Mouse (Mus musculus): Measurements from ENCODE around the gene Tspan13. TPM values are rescaled to one million over a fixed set of nuclear protein-coding genes. Genes with fewer than 3 reads are reported as not detected.

The Tspan13 gene
- polyA plus RNA-seq, 1 experiment from 2014 or later = 348 TPM

DNA sequence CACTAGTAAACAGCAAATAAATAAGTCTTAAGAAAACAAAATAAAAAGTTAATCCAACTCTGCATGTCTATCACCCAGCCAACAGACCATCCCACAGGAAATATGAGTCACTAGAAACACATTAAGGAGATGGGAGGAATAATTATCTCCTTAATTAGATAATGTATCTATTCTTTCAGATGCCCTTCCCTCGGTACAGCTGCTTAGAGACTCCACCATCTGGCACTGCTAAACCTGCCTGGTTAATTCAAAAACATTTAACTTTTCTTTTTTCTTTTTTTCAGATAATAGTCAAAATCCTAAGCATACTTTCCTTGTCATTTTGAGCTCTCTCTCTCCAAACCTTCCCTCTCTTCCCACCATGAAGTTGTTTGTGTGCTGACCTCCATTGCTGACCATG lies 23.6 kb upstream of the Tspan13 start:
- DNase-seq = no peak
- H3K27me3 ChIP-seq (ENCODE audit: control insufficient read depth, insufficient read depth, low read length) = no peaks in the 10 kb centered on the region
- no peak overlapping the region for H3K4me2 ChIP-seq (ENCODE audit: low read length)
- 65% methylated on average over 1 of the region's 1 CpGs for WGBS
- no peak for ATAC-seq (ENCODE audit: low FRiP score, low TSS enrichment)
- H3K27ac ChIP-seq (replicated peaks; ENCODE audit: low read depth, low read length) = no peak overlapping the region
- H3K4me1 ChIP-seq (ENCODE audit: control insufficient read depth, insufficient read depth, low read length) = no peaks in the 10 kb centered on the region
- H3K4me3 ChIP-seq (replicated peaks; ENCODE audit: low read depth, low read length) = no peak overlapping the region
- H3K36me3 ChIP-seq (ENCODE audit: control insufficient read depth, insufficient read depth, low read length) = no peaks in the 10 kb centered on the region
- H3K9ac ChIP-seq (replicated peaks; ENCODE audit: low read length) = no peak overlapping the region
- peaks cover 5% of the 10 kb centered on the region for H3K9me3 ChIP-seq (ENCODE audit: control insufficient read depth, low read length)

DNA sequence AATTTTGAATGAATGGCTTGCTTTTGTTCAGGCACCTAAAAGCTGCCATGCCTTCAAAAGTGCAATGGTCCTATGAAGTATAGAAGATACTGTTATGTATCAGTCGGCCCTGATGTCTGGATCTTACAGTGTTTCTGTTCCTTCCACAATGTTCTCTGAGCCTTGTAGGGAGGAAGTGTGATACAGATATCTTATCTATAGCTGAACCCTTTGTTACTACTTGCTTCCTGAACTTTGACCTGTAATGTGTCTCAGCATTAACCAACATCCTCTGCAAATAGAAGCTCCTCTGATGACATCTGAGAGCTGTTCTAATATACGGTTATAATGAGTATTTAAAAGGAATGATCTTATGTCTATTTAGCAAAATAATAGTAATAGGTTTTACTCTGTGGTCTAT lies 15.4 kb upstream of the Tspan13 start:
- no peaks in the 10 kb centered on the region for H3K4me1 ChIP-seq (ENCODE audit: control insufficient read depth, insufficient read depth, low read length)
- no peak for DNase-seq
- WGBS = 90% methylated on average over 2 of the region's 2 CpGs
- H3K9ac ChIP-seq (replicated peaks; ENCODE audit: low read length) = no peak overlapping the region
- no peak overlapping the region for H3K4me3 ChIP-seq (replicated peaks; ENCODE audit: low read depth, low read length)
- ATAC-seq (ENCODE audit: low FRiP score, low TSS enrichment) = no peak
- no peaks in the 10 kb centered on the region for H3K36me3 ChIP-seq (ENCODE audit: control insufficient read depth, insufficient read depth, low read length)
- H3K27me3 ChIP-seq (ENCODE audit: control insufficient read depth, insufficient read depth, low read length) = no peaks in the 10 kb centered on the region
- H3K9me3 ChIP-seq (ENCODE audit: control insufficient read depth, low read length) = no peaks in the 10 kb centered on the region
- H3K4me2 ChIP-seq (ENCODE audit: low read length) = no peak overlapping the region
- no peak overlapping the region for H3K27ac ChIP-seq (replicated peaks; ENCODE audit: low read depth, low read length)

DNA sequence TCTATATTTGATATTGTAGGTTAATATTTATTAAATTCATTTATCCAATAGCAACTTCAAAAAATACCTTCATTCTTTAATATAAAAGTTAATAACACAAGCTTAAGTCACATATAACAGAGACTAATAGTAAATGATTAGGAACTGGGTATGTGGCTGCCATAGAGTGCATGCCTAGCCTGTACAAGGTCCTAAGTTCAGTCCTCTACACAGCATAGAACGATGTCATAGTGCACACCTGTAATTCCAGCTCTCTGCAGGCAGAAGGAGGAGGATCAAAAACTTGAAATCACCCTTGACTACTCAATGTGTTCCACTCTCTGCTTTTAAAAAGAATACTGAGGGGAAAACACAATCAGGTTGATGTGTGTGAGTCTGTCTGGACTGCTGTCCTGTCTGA lies 8.0 kb upstream of the Tspan13 start:
- Histone ChIP-seq H3K27me3 (ENCODE audit: control insufficient read depth, insufficient read depth, low read length) (no peaks in the 10 kb centered on the region), H3K4me1 (ENCODE audit: control insufficient read depth, insufficient read depth, low read length) (no peaks in the 10 kb centered on the region), H3K9ac (replicated peaks; ENCODE audit: low read length) (no peak overlapping the region), H3K9me3 (ENCODE audit: control insufficient read depth, low read length) (no peaks in the 10 kb centered on the region), H3K4me2 (ENCODE audit: low read length) (no peak overlapping the region), H3K27ac (replicated peaks; ENCODE audit: low read depth, low read length) (no peak overlapping the region), H3K36me3 (ENCODE audit: control insufficient read depth, insufficient read depth, low read length) (no peaks in the 10 kb centered on the region), H3K4me3 (replicated peaks; ENCODE audit: low read depth, low read length) (no peak overlapping the region)
- ATAC-seq (ENCODE audit: low FRiP score, low TSS enrichment) = no peak
- 81% methylated on average over 1 of the region's 1 CpGs for WGBS
- no peak for DNase-seq

DNA sequence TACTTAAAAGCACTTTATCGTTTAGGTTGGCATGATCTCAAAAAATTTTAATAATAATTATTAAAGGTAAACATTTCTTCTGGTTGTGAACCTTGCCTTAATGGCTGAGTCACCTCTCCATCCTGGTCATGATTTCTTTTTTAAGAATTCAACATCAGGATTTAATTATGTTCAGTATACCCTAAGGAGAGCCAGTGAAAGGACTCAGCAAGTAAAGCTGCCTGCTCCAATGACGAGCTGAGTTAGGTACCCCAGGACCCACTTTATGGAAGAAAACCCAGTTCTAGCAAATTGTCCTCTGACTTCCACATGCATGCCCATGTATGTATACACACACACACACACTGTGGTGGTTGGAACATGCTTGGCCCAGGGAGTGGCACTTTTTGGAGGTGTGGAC lies 5.3 kb upstream of the Tspan13 start:
- 87% methylated on average over 2 of the region's 2 CpGs for WGBS
- ATAC-seq (ENCODE audit: low FRiP score, low TSS enrichment) = no peak
- H3K27ac ChIP-seq (replicated peaks; ENCODE audit: low read depth, low read length) = no peak overlapping the region
- H3K9ac ChIP-seq (replicated peaks; ENCODE audit: low read length) = no peak overlapping the region
- no peaks in the 10 kb centered on the region for H3K9me3 ChIP-seq (ENCODE audit: control insufficient read depth, low read length)
- H3K4me2 ChIP-seq (ENCODE audit: low read length) = no peak overlapping the region
- H3K36me3 ChIP-seq (ENCODE audit: control insufficient read depth, insufficient read depth, low read length) = no peaks in the 10 kb centered on the region
- no peak overlapping the region for H3K4me3 ChIP-seq (replicated peaks; ENCODE audit: low read depth, low read length)
- no peaks in the 10 kb centered on the region for H3K4me1 ChIP-seq (ENCODE audit: control insufficient read depth, insufficient read depth, low read length)
- DNase-seq = no peak
- H3K27me3 ChIP-seq (ENCODE audit: control insufficient read depth, insufficient read depth, low read length) = no peaks in the 10 kb centered on the region

DNA sequence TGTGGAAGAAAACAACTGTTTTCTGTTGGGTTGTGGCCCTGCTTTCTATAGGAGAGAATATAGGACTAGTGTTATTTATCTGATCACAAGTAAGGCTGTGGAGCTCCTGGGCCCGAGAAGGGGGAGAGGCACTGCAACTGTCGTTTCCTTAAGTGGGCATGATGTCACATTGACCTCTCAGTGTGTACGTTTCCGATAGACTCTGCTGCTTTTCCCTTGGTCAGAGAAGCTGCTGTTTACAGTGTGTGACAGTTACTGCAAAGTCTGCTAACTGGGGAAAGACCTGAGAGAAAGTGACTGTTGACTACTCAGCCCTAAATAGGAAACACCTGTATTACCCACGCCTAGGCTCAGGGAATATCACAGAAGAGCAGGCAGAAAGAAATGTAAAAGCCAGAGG lies 3.9 kb upstream of the Tspan13 start:
- H3K4me1 ChIP-seq (ENCODE audit: control insufficient read depth, insufficient read depth, low read length) = peaks cover under 1% of the 10 kb centered on the region; the same call in 1 of the 2 replicates
- ATAC-seq (ENCODE audit: low FRiP score, low TSS enrichment) (no peak), DNase-seq (no peak)
- no peak overlapping the region for H3K9ac ChIP-seq (replicated peaks; ENCODE audit: low read length)
- WGBS = 68% methylated on average over 5 of the region's 5 CpGs
- H3K36me3 ChIP-seq (ENCODE audit: control insufficient read depth, insufficient read depth, low read length) = no peaks in the 10 kb centered on the region
- H3K27me3 ChIP-seq (ENCODE audit: control insufficient read depth, insufficient read depth, low read length) = no peaks in the 10 kb centered on the region
- no peaks in the 10 kb centered on the region for H3K9me3 ChIP-seq (ENCODE audit: control insufficient read depth, low read length)
- no peak overlapping the region for H3K4me2 ChIP-seq (ENCODE audit: low read length)
- no peak overlapping the region for H3K4me3 ChIP-seq (replicated peaks; ENCODE audit: low read depth, low read length)
- H3K27ac ChIP-seq (replicated peaks; ENCODE audit: low read depth, low read length) = no peak overlapping the region

DNA sequence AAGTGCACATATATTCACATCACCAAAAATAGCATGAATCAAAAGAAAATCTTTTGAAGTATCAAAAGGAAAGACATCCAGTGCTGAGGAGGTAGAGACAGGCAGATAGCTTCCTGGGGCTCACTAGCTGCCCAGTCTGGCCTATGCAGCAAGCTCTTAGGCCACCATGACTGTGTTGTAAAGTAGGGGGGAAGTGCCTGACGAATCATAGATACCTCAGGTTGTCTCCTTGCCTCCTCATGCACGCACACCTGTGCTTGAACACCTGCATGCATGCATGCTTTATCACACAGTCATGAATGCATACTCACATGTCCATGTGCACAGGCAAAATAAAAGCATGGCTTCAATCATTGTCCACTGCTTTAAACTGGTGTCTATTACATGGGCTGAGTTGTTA lies 2.4 kb upstream of the Tspan13 start:
- ATAC-seq (ENCODE audit: low FRiP score, low TSS enrichment) = no peak
- WGBS = 82% methylated on average over 2 of the region's 2 CpGs

DNA sequence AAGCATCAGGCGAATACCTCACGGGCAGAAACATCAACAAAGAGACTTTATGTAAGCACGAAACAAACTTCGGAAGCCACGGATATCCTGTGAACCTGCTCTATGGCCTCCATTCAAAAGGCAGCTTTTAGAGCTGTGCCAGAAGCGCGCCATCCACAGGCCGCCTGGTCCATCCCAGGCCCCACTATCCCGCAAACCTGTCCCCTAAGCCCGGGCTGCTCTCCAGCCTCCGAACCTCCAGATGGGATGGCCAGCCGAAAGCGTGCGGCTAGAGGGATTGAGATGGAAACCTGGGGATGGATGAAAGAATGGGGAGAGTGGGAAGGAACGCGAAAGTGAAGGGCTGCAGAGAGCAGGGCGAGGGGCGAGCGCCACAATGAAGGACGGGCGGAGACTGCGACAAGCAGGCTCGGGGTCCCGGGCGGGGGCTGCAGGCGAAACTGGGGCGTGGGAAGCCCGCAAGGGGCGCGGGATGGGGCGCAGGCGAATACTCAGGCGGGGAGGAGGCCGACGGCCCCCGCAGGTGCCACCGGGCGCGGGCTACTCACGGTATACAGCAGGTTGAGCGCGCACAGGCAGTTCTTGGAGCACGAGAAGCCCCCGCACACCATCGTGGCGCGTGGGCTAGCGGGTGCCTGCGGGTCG lies 475 bp downstream of the Tspan13 start:
- Histone ChIP-seq H3K27ac (replicated peaks; ENCODE audit: low read depth, low read length) (peak overlapping the region; percentile 96), H3K4me3 (replicated peaks; ENCODE audit: low read depth, low read length) (peak overlapping the region; percentile 94), H3K9me3 (ENCODE audit: control insufficient read depth, low read length) (peaks cover 2% of the 10 kb centered on the region; the same call in 1 of the 2 replicates), H3K9ac (replicated peaks; ENCODE audit: low read length) (peak overlapping the region; percentile 99), H3K4me2 (ENCODE audit: low read length) (peak overlapping the region; percentile 75), H3K36me3 (ENCODE audit: control insufficient read depth, insufficient read depth, low read length) (no peaks in the 10 kb centered on the region), H3K4me1 (ENCODE audit: control insufficient read depth, insufficient read depth, low read length) (peaks cover 20% of the 10 kb centered on the region), H3K27me3 (ENCODE audit: control insufficient read depth, insufficient read depth, low read length) (no peaks in the 10 kb centered on the region)
- DNase-seq (peak; percentile 79), ATAC-seq (ENCODE audit: low FRiP score, low TSS enrichment) (peak; percentile 80)
- under 1% methylated on average over 49 of the region's 50 CpGs for WGBS

More for the DNA sequence above, 2.4 kb upstream of the Tspan13 start:
- Histone ChIP-seq H3K27me3 (ENCODE audit: control insufficient read depth, insufficient read depth, low read length) (no peaks in the 10 kb centered on the region), H3K4me2 (ENCODE audit: low read length) (no peak overlapping the region), H3K27ac (replicated peaks; ENCODE audit: low read depth, low read length) (no peak overlapping the region), H3K36me3 (ENCODE audit: control insufficient read depth, insufficient read depth, low read length) (no peaks in the 10 kb centered on the region), H3K9me3 (ENCODE audit: control insufficient read depth, low read length) (no peaks in the 10 kb centered on the region), H3K4me3 (replicated peaks; ENCODE audit: low read depth, low read length) (no peak overlapping the region), H3K4me1 (ENCODE audit: control insufficient read depth, insufficient read depth, low read length) (peaks cover 15% of the 10 kb centered on the region), H3K9ac (replicated peaks; ENCODE audit: low read length) (no peak overlapping the region)
- no peak for DNase-seq

DNA sequence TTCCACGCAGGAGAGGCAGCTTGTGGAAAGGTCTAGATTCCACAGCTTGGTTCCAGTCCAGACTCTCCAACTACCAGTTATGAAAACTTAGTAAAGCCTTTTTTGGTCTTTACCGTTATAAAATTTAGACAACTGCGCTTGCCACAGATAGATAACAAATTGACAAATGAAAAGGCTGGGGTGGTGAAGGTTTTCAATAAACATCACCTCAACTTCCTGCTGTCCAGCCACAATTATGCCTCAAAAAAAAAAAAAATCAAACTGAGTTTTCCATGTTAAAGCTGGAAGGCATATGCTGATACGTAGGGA lies 1.1 kb downstream of the Tspan13 start:
- H3K4me2 ChIP-seq (ENCODE audit: low read length) = peak overlapping the region; percentile 75
- peaks cover 20% of the 10 kb centered on the region for H3K4me1 ChIP-seq (ENCODE audit: control insufficient read depth, insufficient read depth, low read length)
- 38% methylated on average over 4 of the region's 4 CpGs for WGBS
- ATAC-seq (ENCODE audit: low FRiP score, low TSS enrichment) = no peak
- H3K9ac ChIP-seq (replicated peaks; ENCODE audit: low read length) = peak overlapping the region; percentile 99
- DNase-seq = no peak
- peak overlapping the region; percentile 94 for H3K4me3 ChIP-seq (replicated peaks; ENCODE audit: low read depth, low read length)
- peaks cover 7% of the 10 kb centered on the region for H3K9me3 ChIP-seq (ENCODE audit: control insufficient read depth, low read length)
- H3K27ac ChIP-seq (replicated peaks; ENCODE audit: low read depth, low read length) = no peak overlapping the region; the same call in 1 of the 2 replicates
- no peaks in the 10 kb centered on the region for H3K27me3 ChIP-seq (ENCODE audit: control insufficient read depth, insufficient read depth, low read length)
- no peaks in the 10 kb centered on the region for H3K36me3 ChIP-seq (ENCODE audit: control insufficient read depth, insufficient read depth, low read length)

DNA sequence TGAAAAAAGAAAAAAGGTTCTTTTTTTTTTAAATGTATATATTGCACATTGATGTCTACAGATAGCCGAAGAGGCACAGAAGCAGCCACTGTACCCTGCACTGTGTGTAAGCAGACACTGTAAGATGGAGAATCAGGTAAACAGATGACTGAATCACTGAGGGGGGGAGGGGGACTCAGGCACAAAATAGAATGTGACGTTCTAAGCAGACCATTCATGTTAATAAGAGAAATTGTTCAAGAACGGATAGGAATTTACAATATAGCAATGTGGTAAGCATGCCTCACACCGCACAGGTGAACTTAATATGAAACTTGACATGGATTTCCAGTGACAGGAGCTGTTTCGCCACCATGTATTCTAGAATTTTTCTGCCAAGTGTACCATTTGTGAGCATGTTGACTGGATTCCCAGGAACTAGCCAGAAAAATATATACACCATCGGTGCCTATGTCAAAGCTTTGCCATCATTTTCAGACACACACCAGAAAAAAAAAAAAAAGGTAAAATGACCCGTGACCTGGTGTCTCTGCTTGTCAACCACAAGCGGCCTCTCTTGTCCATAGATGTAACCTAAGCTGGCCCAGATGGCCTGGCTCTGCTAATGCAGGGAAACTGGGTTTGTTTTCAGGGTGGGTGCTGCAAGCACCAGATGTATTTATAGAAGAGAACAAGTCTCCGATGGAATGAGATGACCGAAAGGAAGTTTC lies 1.6 kb downstream of the Tspan13 start:
- Histone ChIP-seq H3K9me3 (ENCODE audit: control insufficient read depth, low read length) (peaks cover 7% of the 10 kb centered on the region), H3K9ac (replicated peaks; ENCODE audit: low read length) (peak overlapping the region; percentile 99), H3K4me3 (replicated peaks; ENCODE audit: low read depth, low read length) (peak overlapping the region; percentile 94), H3K4me2 (ENCODE audit: low read length) (peak overlapping the region; percentile 75), H3K27ac (replicated peaks; ENCODE audit: low read depth, low read length) (no peak overlapping the region), H3K36me3 (ENCODE audit: control insufficient read depth, insufficient read depth, low read length) (no peaks in the 10 kb centered on the region), H3K27me3 (ENCODE audit: control insufficient read depth, insufficient read depth, low read length) (no peaks in the 10 kb centered on the region), H3K4me1 (ENCODE audit: control insufficient read depth, insufficient read depth, low read length) (peaks cover 20% of the 10 kb centered on the region)
- peak; percentile 35 for DNase-seq
- no peak for ATAC-seq (ENCODE audit: low FRiP score, low TSS enrichment)
- WGBS = 53% methylated on average over 10 of the region's 10 CpGs

Data from midbrain, embryonic 14.5 days (tissue).